Mouse (Mus musculus) testis, adult 2 months (tissue): ENCODE results near the gene Rpl36al.

Experiments used
- CTCF ChIP-seq: fragments of 200-500 bp; IDR thresholded peaks from 2 replicates; pipeline ENCODE4 v1.5.1; 2012; ENCODE audit warnings: low read depth, mild to moderate bottlenecking, inconsistent platforms, low read length, moderate library complexity; ENCODE audit not compliant: control insufficient read depth, insufficient read depth, insufficient replicate concordance
- POLR2A ChIP-seq: fragments of 200-500 bp; IDR thresholded peaks from 2 replicates; pipeline ENCODE4 v1.6.1; 2012; ENCODE audit warnings: low read depth, mild to moderate bottlenecking, inconsistent platforms, low read length, moderate library complexity; ENCODE audit not compliant: control insufficient read depth

DNA sequence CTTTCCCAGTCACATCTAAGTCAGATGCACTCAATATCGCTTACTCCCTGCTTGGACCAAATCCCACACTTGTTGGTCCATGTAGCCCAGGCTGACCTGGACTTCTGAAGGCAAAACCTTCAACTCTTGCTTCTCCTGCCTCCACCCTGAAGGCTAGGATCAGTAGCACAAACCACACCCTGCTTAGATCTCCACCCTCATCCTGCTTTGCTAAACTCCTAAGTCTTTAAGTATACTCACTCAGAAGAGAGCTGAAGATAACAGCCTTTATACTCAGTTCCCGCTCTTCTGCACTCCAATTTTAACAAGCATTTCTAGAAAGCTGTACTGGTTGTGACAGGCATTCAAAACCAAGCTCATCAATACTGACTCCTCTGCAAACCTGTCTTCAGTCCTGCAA, 26.8 kb downstream of the Rpl36al start:
- TF ChIP-seq CTCF (no peak), POLR2A (no peak)
